Mouse (Mus musculus): Measurements from ENCODE around the gene Bok.
A peak's percentile ranks its signal among the peaks of the same experiment; 100 is the strongest.
"Not testable (repeated sequence)": the region's sequence is repeated elsewhere in the genome, so short reads cannot be mapped to it uniquely, and the experiment has no call there.

Bok gene

GRCm38 (mm10) chr1:93685401-93686244, at the start of gene Bok:
Gene Bok, plus strand, starts transcription at chr1:93685660.
- DNase-seq (ENCODE audit: low spot score): peak; percentile 66

- DNase-seq (ENCODE audit: low spot score): peak; percentile 35
Observed at GRCm38 (mm10) chr1:93636211-93636897, 49.1 kb upstream of the Bok start.

GRCm38 (mm10) chr1:93641978-93642377, 43.5 kb upstream of the Bok start:
- DNase-seq (ENCODE audit: low spot score): no peak

- DNase-seq (ENCODE audit: low spot score): no peak
Observed at GRCm38 (mm10) chr1:93642692-93643091, 42.8 kb upstream of the Bok start.

GRCm38 (mm10) chr1:93649604-93650172, 35.8 kb upstream of the Bok start:
- DNase-seq (ENCODE audit: low spot score): no peak

- DNase-seq (ENCODE audit: low spot score): no peak
Observed at GRCm38 (mm10) chr1:93654275-93654674, 31.2 kb upstream of the Bok start.

GRCm38 (mm10) chr1:93654798-93655197, 30.7 kb upstream of the Bok start:
- no peak for DNase-seq (ENCODE audit: low spot score)

GRCm38 (mm10) chr1:93656325-93657024, 29.0 kb upstream of the Bok start:
- DNase-seq (ENCODE audit: low spot score): no peak

GRCm38 (mm10) chr1:93657025-93657360, 28.5 kb upstream of the Bok start:
- no peak for DNase-seq (ENCODE audit: low spot score)

- DNase-seq (ENCODE audit: low spot score): not testable (repeated sequence)
Observed at GRCm38 (mm10) chr1:93658559-93658958, 26.9 kb upstream of the Bok start, which contains the start of gene Stk25. Gene Stk25, minus strand, starts transcription at chr1:93658659.

GRCm38 (mm10) chr1:93667760-93668400, 17.6 kb upstream of the Bok start:
- peak; percentile 50 for DNase-seq (ENCODE audit: low spot score)

- peak; percentile 81 for DNase-seq (ENCODE audit: low spot score)
Observed at GRCm38 (mm10) chr1:93668791-93669548, 16.5 kb upstream of the Bok start.

- no peak for DNase-seq (ENCODE audit: low spot score)
Observed at GRCm38 (mm10) chr1:93669941-93670340, 15.5 kb upstream of the Bok start.

GRCm38 (mm10) chr1:93672682-93673081, 12.8 kb upstream of the Bok start:
- DNase-seq (ENCODE audit: low spot score): no peak

GRCm38 (mm10) chr1:93678386-93678785, 7.1 kb upstream of the Bok start:
- DNase-seq (ENCODE audit: low spot score): no peak

- no peak for DNase-seq (ENCODE audit: low spot score)
Observed at GRCm38 (mm10) chr1:93679889-93680568, 5.4 kb upstream of the Bok start.

GRCm38 (mm10) chr1:93686245-93686960, 943 bp downstream of the Bok start:
- peak; percentile 79 for DNase-seq (ENCODE audit: low spot score)

GRCm38 (mm10) chr1:93686961-93687320, 1.5 kb downstream of the Bok start:
- no peak for DNase-seq (ENCODE audit: low spot score)

GRCm38 (mm10) chr1:93688154-93688553, 2.7 kb downstream of the Bok start:
- DNase-seq (ENCODE audit: low spot score): no peak

All from retina, embryonic 14.5 days (tissue).